Mouse (Mus musculus): ENCODE data around the gene Cdh4.

DNA sequence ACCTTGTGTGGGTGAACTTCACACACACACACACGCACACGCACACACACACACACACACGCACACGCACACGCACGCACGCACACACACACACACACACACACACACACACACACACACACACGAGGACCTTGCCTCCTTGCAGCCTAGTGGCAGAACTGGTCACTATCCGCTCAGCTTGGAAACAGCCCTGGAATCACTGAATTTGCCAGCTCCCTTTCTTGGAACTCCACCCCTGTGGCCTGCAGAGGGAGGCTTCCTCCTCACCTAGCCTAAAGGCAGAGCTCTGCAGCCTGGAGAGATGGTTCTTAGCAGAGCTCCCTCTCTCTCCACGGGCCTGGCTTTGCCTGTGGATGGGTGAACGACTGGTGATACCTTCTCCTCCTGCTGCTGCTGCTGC, 1.7 kb downstream of the Cdh4 start:
- no peak for TF ChIP-seq CTCF (IDR thresholded peaks at IDR 0.05; ENCODE audit: control insufficient read depth, insufficient read depth, insufficient replicate concordance, low read depth, low read length)
- no peak for TF ChIP-seq POLR2A (IDR thresholded peaks at IDR 0.05; ENCODE audit: control insufficient read depth, low read depth, low read length)

Data from testis, adult 2 months (tissue).